Mouse (Mus musculus) E14TG2a.4 (cell line): Measurements from ENCODE around the gene Manba.

Experiments used
- CTCF ChIP-seq: conservative IDR thresholded peaks from 2 replicates; pipeline ENCODE4 v1.5.1; 2014; ENCODE audit warnings: low read length
- POU5F1 ChIP-seq: IDR thresholded peaks from 2 replicates; pipeline ENCODE4 v1.6.1; 2014; ENCODE audit warnings: low read length, borderline replicate concordance

- TF ChIP-seq CTCF (no peak), POU5F1 (no peak)
These were observed 5.7 kb downstream of the Manba start for GRCm38 (mm10) chr3:135491102-135491501.
